Mouse (Mus musculus) thymus, adult 2 months (tissue): ENCODE data around the gene Snrpd3.

Experiments used
- CTCF ChIP-seq: fragments of 200-500 bp; IDR thresholded peaks from 2 replicates; pipeline ENCODE4 v1.5.1; 2012; ENCODE audit warnings: mild to moderate bottlenecking, control low read depth, low read length, moderate library complexity, borderline replicate concordance; ENCODE audit not compliant: control insufficient read depth, poor library complexity, insufficient read depth; ENCODE audit errors: extremely low read depth
- POLR2A ChIP-seq: fragments of 200-500 bp; IDR thresholded peaks from 2 replicates; pipeline ENCODE4 v1.6.1; 2012; ENCODE audit warnings: mild to moderate bottlenecking, low read length, control low read depth, moderate library complexity; ENCODE audit not compliant: control insufficient read depth, poor library complexity, insufficient read depth; ENCODE audit errors: extremely low read depth

DNA sequence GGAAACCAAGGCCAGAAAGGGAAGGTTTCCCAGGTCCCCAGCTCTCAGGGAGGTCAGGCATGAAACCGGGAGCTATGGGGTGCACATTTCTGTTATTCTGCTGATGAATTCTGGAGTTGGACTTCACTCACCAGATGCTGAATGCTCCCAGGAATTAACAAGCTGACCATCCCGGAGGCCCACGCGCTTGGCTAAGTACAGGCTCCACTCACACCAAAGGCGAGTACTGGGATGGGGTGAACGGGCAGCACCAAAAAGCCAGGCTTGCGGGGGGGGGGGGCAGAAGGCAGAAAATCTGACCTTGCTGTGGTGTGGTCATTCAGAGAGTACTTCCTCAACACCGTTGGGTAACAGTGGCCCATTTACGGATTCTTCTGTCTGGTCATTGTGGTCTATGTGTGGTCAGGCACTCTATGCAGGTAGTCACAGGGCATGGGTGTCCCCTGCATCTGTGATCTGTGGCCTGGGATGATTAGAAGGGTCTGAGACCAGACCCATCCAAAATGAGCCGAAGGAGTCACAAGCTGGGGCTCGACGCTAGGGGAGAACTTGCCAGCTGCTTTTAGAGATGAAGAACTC is 47.4 kb downstream of the Snrpd3 start:
- TF ChIP-seq CTCF = no peak
- no peak for TF ChIP-seq POLR2A
